In genomic region chr1:82650868-82651267, GRCm38 (mm10) we compare ENCODE assay signal across 21 mouse cellular contexts.
DNase-seq lines count a peak whose midpoint lies in the region; ATAC-seq lines count a peak whose summit lies in the region.
"Had no signal": no experiment of that assay in that cellular context is flagged by ENCODE, and none has a peak within 500 bp of the region (broad histone marks: within the 10 kb centered on the region; RNA-seq: fewer than 3 reads in every experiment).

No protein-coding gene starts in this region.

- peak; percentile 73; the same call in 1 of the 2 replicates for ATAC-seq in forebrain, embryonic 12.5 days (ENCODE audit: low FRiP score)
- ATAC-seq in forebrain, embryonic 11.5 days (replicated peaks; ENCODE audit: low FRiP score), result no peak; the same call in 1 of the 2 replicates
- 0 out of 2 replicates have a peak, but pooled peaks have one; percentile 35 for ATAC-seq in forebrain, embryonic 15.5 days (replicated peaks)
- ATAC-seq: intestine, postnatal 0 days; Patski had no signal

- H3K27me3 ChIP-seq in forebrain, embryonic 12.5 days, result no peaks in the 10 kb centered on the region
- no peaks in the 10 kb centered on the region for H3K27me3 ChIP-seq in forebrain, embryonic 11.5 days (ENCODE audit: control insufficient read depth, insufficient read depth, low read length)
- H3K27me3 ChIP-seq in forebrain, embryonic 15.5 days, result no peaks in the 10 kb centered on the region
- H3K27me3 ChIP-seq: hindbrain, embryonic 12.5 days; hindbrain, embryonic 15.5 days; Patski had no signal

- no peaks in the 10 kb centered on the region for H3K9me3 ChIP-seq in forebrain, embryonic 12.5 days
- no peaks in the 10 kb centered on the region for H3K9me3 ChIP-seq in forebrain, embryonic 11.5 days (ENCODE audit: control insufficient read depth, low read length)
- H3K9me3 ChIP-seq in forebrain, embryonic 15.5 days, result no peaks in the 10 kb centered on the region
- H3K9me3 ChIP-seq: hindbrain, embryonic 12.5 days; hindbrain, embryonic 15.5 days had no signal

- 0 out of 2 replicates have a peak overlapping the region, but pooled peaks have one; percentile 53 for H3K27ac ChIP-seq in forebrain, embryonic 12.5 days
- no peak overlapping the region for H3K27ac ChIP-seq in forebrain, embryonic 11.5 days (ENCODE audit: low read depth, low read length)
- no peak overlapping the region; the same call in 1 of the 2 replicates for H3K27ac ChIP-seq in forebrain, embryonic 15.5 days (replicated peaks)
- H3K27ac ChIP-seq: heart, adult 2 months; hindbrain, embryonic 12.5 days; hindbrain, embryonic 15.5 days had no signal

- no peaks in the 10 kb centered on the region for H3K36me3 ChIP-seq in forebrain, embryonic 12.5 days (replicated peaks)
- H3K36me3 ChIP-seq in forebrain, embryonic 11.5 days (ENCODE audit: control insufficient read depth, insufficient read depth, low read length), result no peaks in the 10 kb centered on the region
- no peaks in the 10 kb centered on the region for H3K36me3 ChIP-seq in forebrain, embryonic 15.5 days
- H3K36me3 ChIP-seq: hindbrain, embryonic 12.5 days; hindbrain, embryonic 15.5 days had no signal

- DNase-seq in forebrain, embryonic 11.5 days (ENCODE audit: low spot score), result no peak
- DNase-seq in Muller cell, postnatal 12 days (ENCODE audit: inconsistent ontology term), result peak; percentile 82
- DNase-seq in retina, embryonic 14.5 days (ENCODE audit: low spot score), result peak; percentile 54
- no peak for DNase-seq in spleen, postnatal 36 days (ENCODE audit: low spot score in 2 of 2)
- no peak for DNase-seq in left cerebral cortex, adult 8-10 months (ENCODE audit: low spot score in 2 of 2)
- no peak for DNase-seq in embryo, embryonic 9.5 days (ENCODE audit: extremely low spot score)
- DNase-seq: adrenal gland, postnatal 10 days; cerebellum, adult 11-12 months; cerebellum, adult 8-10 months; cerebellum, postnatal 10 days; cerebellum, postnatal 36 days; embryo, embryonic 11 days; gastrocnemius, postnatal 25 days; heart, adult 2 months had no signal

- H3K4me3 ChIP-seq in forebrain, embryonic 12.5 days (replicated peaks), result no peak overlapping the region
- H3K4me3 ChIP-seq in forebrain, embryonic 11.5 days (ENCODE audit: low read depth, low read length), result no peak overlapping the region
- H3K4me3 ChIP-seq in forebrain, embryonic 15.5 days, result no peak overlapping the region
- H3K4me3 ChIP-seq: heart, adult 2 months; hindbrain, embryonic 12.5 days; hindbrain, embryonic 15.5 days had no signal

- no peak overlapping the region for H3K9ac ChIP-seq in forebrain, embryonic 12.5 days
- H3K9ac ChIP-seq in forebrain, embryonic 11.5 days (ENCODE audit: low read length), result no peak overlapping the region
- H3K9ac ChIP-seq in forebrain, embryonic 15.5 days (replicated peaks), result no peak overlapping the region
- H3K9ac ChIP-seq: hindbrain, embryonic 12.5 days; hindbrain, embryonic 15.5 days had no signal

- WGBS in forebrain, embryonic 12.5 days, result 53% methylated on average over 4 of the region's 4 CpGs
- 66% methylated on average over 4 of the region's 4 CpGs for WGBS in forebrain, embryonic 11.5 days
- WGBS in forebrain, embryonic 15.5 days, result 24% methylated on average over 4 of the region's 4 CpGs

- H3K4me2 ChIP-seq in forebrain, embryonic 12.5 days, result no peak overlapping the region
- no peak overlapping the region for H3K4me2 ChIP-seq in forebrain, embryonic 11.5 days (ENCODE audit: low read depth, low read length, severe bottlenecking)
- no peak overlapping the region for H3K4me2 ChIP-seq in forebrain, embryonic 15.5 days (replicated peaks)
- H3K4me2 ChIP-seq: heart, embryonic 11.5 days; hindbrain, embryonic 12.5 days; hindbrain, embryonic 15.5 days had no signal

- H3K4me1 ChIP-seq in forebrain, embryonic 12.5 days, result peaks cover 3% of the 10 kb centered on the region; the same call in 1 of the 2 replicates
- no peaks in the 10 kb centered on the region for H3K4me1 ChIP-seq in forebrain, embryonic 11.5 days (replicated peaks; ENCODE audit: control insufficient read depth, insufficient read depth, low read length)
- H3K4me1 ChIP-seq in forebrain, embryonic 15.5 days, result peaks cover 8% of the 10 kb centered on the region; the same call in 1 of the 2 replicates
- H3K4me1 ChIP-seq: hindbrain, embryonic 12.5 days; hindbrain, embryonic 15.5 days had no signal

Comparison
In these comparisons a context has a peak if more than half of its experiments do, and no peak if none do; other contexts are left out.
1. DNase-seq: peak in Muller cell, postnatal 12 days (single experiment) and retina, embryonic 14.5 days (single experiment); none in forebrain, embryonic 11.5 days (single experiment), spleen, postnatal 36 days (0 of 2), left cerebral cortex, adult 8-10 months (0 of 2) and embryo, embryonic 9.5 days (single experiment).